Mouse (Mus musculus): ENCODE measurements around the gene Ksr2. TPM values are rescaled to one million over a fixed set of nuclear protein-coding genes. Genes with fewer than 3 reads are reported as not detected.

The Ksr2 gene
- polyA plus RNA-seq, 1 experiment from 2014 or later = 0.35 TPM

- Histone ChIP-seq H3K27ac (replicated peaks; ENCODE audit: low read depth, low read length) (no peak overlapping the region), H3K27me3 (ENCODE audit: control insufficient read depth, insufficient read depth, low read length) (no peaks in the 10 kb centered on the region), H3K4me2 (ENCODE audit: low read depth, low read length) (no peak overlapping the region), H3K36me3 (replicated peaks; ENCODE audit: control insufficient read depth, insufficient read depth, low read depth, low read length) (no peaks in the 10 kb centered on the region), H3K4me3 (ENCODE audit: low read depth, low read length) (no peak overlapping the region), H3K9ac (replicated peaks; ENCODE audit: low read length) (no peak overlapping the region), H3K9me3 (replicated peaks; ENCODE audit: control insufficient read depth, low read length) (no peaks in the 10 kb centered on the region), H3K4me1 (ENCODE audit: control insufficient read depth, insufficient read depth, low read length) (no peaks in the 10 kb centered on the region)
- ATAC-seq (replicated peaks; ENCODE audit: insufficient number of reproducible peaks, low FRiP score, low TSS enrichment, low read depth) (no peak), DNase-seq (ENCODE audit: low spot score) (peak; percentile 54)
- WGBS = 48% methylated on average over 7 of the region's 7 CpGs
Measured at GRCm38 (mm10) chr5:117628351-117628750, 214.6 kb downstream of the Ksr2 start.

GRCm38 (mm10) chr5:117629570-117629969 lies 215.8 kb downstream of the Ksr2 start:
- DNase-seq (ENCODE audit: low spot score) (no peak), ATAC-seq (replicated peaks; ENCODE audit: insufficient number of reproducible peaks, low FRiP score, low TSS enrichment, low read depth) (no peak)
- Histone ChIP-seq H3K27me3 (ENCODE audit: control insufficient read depth, insufficient read depth, low read length) (no peaks in the 10 kb centered on the region), H3K4me2 (ENCODE audit: low read depth, low read length) (no peak overlapping the region), H3K9me3 (replicated peaks; ENCODE audit: control insufficient read depth, low read length) (no peaks in the 10 kb centered on the region), H3K36me3 (replicated peaks; ENCODE audit: control insufficient read depth, insufficient read depth, low read depth, low read length) (no peaks in the 10 kb centered on the region), H3K27ac (replicated peaks; ENCODE audit: low read depth, low read length) (no peak overlapping the region), H3K4me3 (ENCODE audit: low read depth, low read length) (no peak overlapping the region), H3K9ac (replicated peaks; ENCODE audit: low read length) (no peak overlapping the region), H3K4me1 (ENCODE audit: control insufficient read depth, insufficient read depth, low read length) (no peaks in the 10 kb centered on the region)
- 85% methylated on average over 14 of the region's 14 CpGs for WGBS

- no peaks in the 10 kb centered on the region for H3K27me3 ChIP-seq (ENCODE audit: control insufficient read depth, insufficient read depth, low read length)
- H3K9ac ChIP-seq (replicated peaks; ENCODE audit: low read length) = no peak overlapping the region
- no peak overlapping the region for H3K4me2 ChIP-seq (ENCODE audit: low read depth, low read length)
- H3K9me3 ChIP-seq (replicated peaks; ENCODE audit: control insufficient read depth, low read length) = no peaks in the 10 kb centered on the region
- H3K4me1 ChIP-seq (ENCODE audit: control insufficient read depth, insufficient read depth, low read length) = no peaks in the 10 kb centered on the region
- H3K4me3 ChIP-seq (ENCODE audit: low read depth, low read length) = no peak overlapping the region
- DNase-seq (ENCODE audit: low spot score) (peak; percentile 11), ATAC-seq (replicated peaks; ENCODE audit: insufficient number of reproducible peaks, low FRiP score, low TSS enrichment, low read depth) (no peak)
- whole genome bisulfite sequencing = 80% methylated on average over 2 of the region's 2 CpGs
- H3K27ac ChIP-seq (replicated peaks; ENCODE audit: low read depth, low read length) = no peak overlapping the region
- H3K36me3 ChIP-seq (replicated peaks; ENCODE audit: control insufficient read depth, insufficient read depth, low read depth, low read length) = no peaks in the 10 kb centered on the region
Measured at GRCm38 (mm10) chr5:117635211-117635610, 221.4 kb downstream of the Ksr2 start.

GRCm38 (mm10) chr5:117635838-117636237 lies 222.0 kb downstream of the Ksr2 start:
- Histone ChIP-seq H3K9ac (replicated peaks; ENCODE audit: low read length) (no peak overlapping the region), H3K9me3 (replicated peaks; ENCODE audit: control insufficient read depth, low read length) (no peaks in the 10 kb centered on the region), H3K27me3 (ENCODE audit: control insufficient read depth, insufficient read depth, low read length) (no peaks in the 10 kb centered on the region), H3K27ac (replicated peaks; ENCODE audit: low read depth, low read length) (no peak overlapping the region), H3K4me3 (ENCODE audit: low read depth, low read length) (no peak overlapping the region), H3K4me2 (ENCODE audit: low read depth, low read length) (no peak overlapping the region), H3K36me3 (replicated peaks; ENCODE audit: control insufficient read depth, insufficient read depth, low read depth, low read length) (no peaks in the 10 kb centered on the region), H3K4me1 (ENCODE audit: control insufficient read depth, insufficient read depth, low read length) (no peaks in the 10 kb centered on the region)
- ATAC-seq (replicated peaks; ENCODE audit: insufficient number of reproducible peaks, low FRiP score, low TSS enrichment, low read depth) (no peak), DNase-seq (ENCODE audit: low spot score) (peak; percentile 34)
- 75% methylated on average over 5 of the region's 5 CpGs for WGBS

- no peak overlapping the region for H3K4me2 ChIP-seq (ENCODE audit: low read depth, low read length)
- no peaks in the 10 kb centered on the region for H3K27me3 ChIP-seq (ENCODE audit: control insufficient read depth, insufficient read depth, low read length)
- no peaks in the 10 kb centered on the region for H3K9me3 ChIP-seq (replicated peaks; ENCODE audit: control insufficient read depth, low read length)
- H3K9ac ChIP-seq (replicated peaks; ENCODE audit: low read length) = no peak overlapping the region
- no peak overlapping the region for H3K27ac ChIP-seq (replicated peaks; ENCODE audit: low read depth, low read length)
- ATAC-seq (replicated peaks; ENCODE audit: insufficient number of reproducible peaks, low FRiP score, low TSS enrichment, low read depth) = no peak
- H3K4me1 ChIP-seq (ENCODE audit: control insufficient read depth, insufficient read depth, low read length) = no peaks in the 10 kb centered on the region
- DNase-seq (ENCODE audit: low spot score) = no peak
- no peak overlapping the region for H3K4me3 ChIP-seq (ENCODE audit: low read depth, low read length)
- 76% methylated on average over 6 of the region's 6 CpGs for WGBS
- H3K36me3 ChIP-seq (replicated peaks; ENCODE audit: control insufficient read depth, insufficient read depth, low read depth, low read length) = no peaks in the 10 kb centered on the region
Measured at GRCm38 (mm10) chr5:117641585-117641984, 227.8 kb downstream of the Ksr2 start.

- Histone ChIP-seq H3K4me2 (ENCODE audit: low read depth, low read length) (no peak overlapping the region), H3K4me3 (ENCODE audit: low read depth, low read length) (no peak overlapping the region), H3K36me3 (replicated peaks; ENCODE audit: control insufficient read depth, insufficient read depth, low read depth, low read length) (no peaks in the 10 kb centered on the region), H3K9ac (replicated peaks; ENCODE audit: low read length) (no peak overlapping the region), H3K4me1 (ENCODE audit: control insufficient read depth, insufficient read depth, low read length) (no peaks in the 10 kb centered on the region), H3K9me3 (replicated peaks; ENCODE audit: control insufficient read depth, low read length) (no peaks in the 10 kb centered on the region), H3K27me3 (ENCODE audit: control insufficient read depth, insufficient read depth, low read length) (no peaks in the 10 kb centered on the region), H3K27ac (replicated peaks; ENCODE audit: low read depth, low read length) (no peak overlapping the region)
- 80% methylated on average over 14 of the region's 14 CpGs for WGBS
- ATAC-seq (replicated peaks; ENCODE audit: insufficient number of reproducible peaks, low FRiP score, low TSS enrichment, low read depth) (no peak), DNase-seq (ENCODE audit: low spot score) (no peak)
Measured at GRCm38 (mm10) chr5:117651238-117651886, 237.6 kb downstream of the Ksr2 start.

- no peaks in the 10 kb centered on the region for H3K4me1 ChIP-seq (ENCODE audit: control insufficient read depth, insufficient read depth, low read length)
- no peak overlapping the region for H3K4me3 ChIP-seq (ENCODE audit: low read depth, low read length)
- WGBS = 25% methylated on average over 6 of the region's 6 CpGs
- H3K27ac ChIP-seq (replicated peaks; ENCODE audit: low read depth, low read length) = no peak overlapping the region
- H3K4me2 ChIP-seq (ENCODE audit: low read depth, low read length) = no peak overlapping the region
- DNase-seq (ENCODE audit: low spot score) (peak; percentile 5), ATAC-seq (replicated peaks; ENCODE audit: insufficient number of reproducible peaks, low FRiP score, low TSS enrichment, low read depth) (no peak)
- no peaks in the 10 kb centered on the region for H3K27me3 ChIP-seq (ENCODE audit: control insufficient read depth, insufficient read depth, low read length)
- H3K9me3 ChIP-seq (replicated peaks; ENCODE audit: control insufficient read depth, low read length) = no peaks in the 10 kb centered on the region
- no peaks in the 10 kb centered on the region for H3K36me3 ChIP-seq (replicated peaks; ENCODE audit: control insufficient read depth, insufficient read depth, low read depth, low read length)
- H3K9ac ChIP-seq (replicated peaks; ENCODE audit: low read length) = no peak overlapping the region
Measured at GRCm38 (mm10) chr5:117658641-117659040, 244.8 kb downstream of the Ksr2 start.

GRCm38 (mm10) chr5:117659596-117659995 lies 245.8 kb downstream of the Ksr2 start:
- Histone ChIP-seq H3K9me3 (replicated peaks; ENCODE audit: control insufficient read depth, low read length) (no peaks in the 10 kb centered on the region), H3K4me3 (ENCODE audit: low read depth, low read length) (no peak overlapping the region), H3K9ac (replicated peaks; ENCODE audit: low read length) (no peak overlapping the region), H3K36me3 (replicated peaks; ENCODE audit: control insufficient read depth, insufficient read depth, low read depth, low read length) (no peaks in the 10 kb centered on the region), H3K4me2 (ENCODE audit: low read depth, low read length) (no peak overlapping the region), H3K4me1 (ENCODE audit: control insufficient read depth, insufficient read depth, low read length) (no peaks in the 10 kb centered on the region), H3K27ac (replicated peaks; ENCODE audit: low read depth, low read length) (no peak overlapping the region), H3K27me3 (ENCODE audit: control insufficient read depth, insufficient read depth, low read length) (no peaks in the 10 kb centered on the region)
- WGBS = 70% methylated on average over 13 of the region's 13 CpGs
- ATAC-seq (replicated peaks; ENCODE audit: insufficient number of reproducible peaks, low FRiP score, low TSS enrichment, low read depth) = no peak
- no peak for DNase-seq (ENCODE audit: low spot score)

All from embryonic facial prominence, embryonic 11.5 days (tissue).